Mouse (Mus musculus) left cerebral cortex, adult 11 months (tissue): ENCODE measurements at regions not wholly inside any gene's neighbourhood (a gene's known extent, or its start where the extent isn't known, plus 50 kb on each side); places are given as distances from the start of the nearest gene placed in this dataset.
A peak's percentile ranks its signal among the peaks of the same experiment; 100 is the strongest.

Source experiments
- DNase-seq: peaks from one replicate; pipeline ENCODE4 v3.0.0; 2022; ENCODE audit warnings: low spot score

GRCm38 (mm10) chr12:67929842-67930241 lies 707.5 kb upstream of the Mdga2 start:
- no peak for DNase-seq

GRCm38 (mm10) chr12:67914603-67915002 lies 692.3 kb upstream of the Mdga2 start:
- no peak for DNase-seq

- DNase-seq = no peak
Measured at GRCm38 (mm10) chr12:67887296-67887695, 664.9 kb upstream of the Mdga2 start.

- peak; percentile 1 for DNase-seq
Measured at GRCm38 (mm10) chr12:67862615-67863014, 640.3 kb upstream of the Mdga2 start.

- no peak for DNase-seq
Measured at GRCm38 (mm10) chr12:67860713-67861112, 638.4 kb upstream of the Mdga2 start.

DNA sequence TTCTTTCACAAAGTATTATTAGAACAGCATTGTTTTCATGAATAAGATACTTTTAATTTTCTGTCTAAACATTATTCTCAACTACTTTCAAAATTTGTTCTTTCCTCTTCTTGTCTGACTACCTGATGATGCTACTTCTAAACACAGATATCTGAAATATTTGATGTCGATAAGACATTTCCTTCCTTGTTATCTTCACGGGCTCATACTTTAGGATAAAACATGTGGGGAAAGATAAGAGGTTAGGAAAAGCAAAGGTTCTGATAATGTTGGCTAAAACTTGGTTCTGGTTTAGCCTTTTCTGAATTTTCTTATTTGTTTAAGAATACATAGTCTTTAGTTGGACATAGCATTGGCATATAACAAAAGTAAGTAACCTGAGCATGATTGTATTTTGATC lies 630.3 kb upstream of the Mdga2 start:
- no peak for DNase-seq

- no peak for DNase-seq
Measured at GRCm38 (mm10) chr12:67847517-67847916, 625.2 kb upstream of the Mdga2 start.

DNA sequence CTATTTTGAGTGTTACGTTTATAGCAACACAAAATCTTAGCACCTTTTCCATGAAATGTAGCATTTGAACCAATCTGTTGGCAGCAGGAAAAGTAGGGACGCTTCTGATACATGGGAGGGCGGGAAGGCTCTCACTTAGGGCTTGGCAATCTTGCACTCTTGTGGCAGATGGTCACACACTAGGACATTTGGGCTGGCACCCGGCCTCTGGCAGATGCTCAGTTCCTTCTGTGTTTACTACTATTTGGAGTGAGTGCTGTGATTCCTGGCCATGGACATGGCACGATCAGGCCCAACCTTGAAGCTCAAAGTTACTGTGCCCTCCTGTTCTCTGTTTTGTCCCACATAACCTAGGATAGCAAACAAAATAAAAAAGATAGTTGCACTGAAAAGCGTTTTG lies 581.9 kb upstream of the Mdga2 start:
- DNase-seq = no peak

DNA sequence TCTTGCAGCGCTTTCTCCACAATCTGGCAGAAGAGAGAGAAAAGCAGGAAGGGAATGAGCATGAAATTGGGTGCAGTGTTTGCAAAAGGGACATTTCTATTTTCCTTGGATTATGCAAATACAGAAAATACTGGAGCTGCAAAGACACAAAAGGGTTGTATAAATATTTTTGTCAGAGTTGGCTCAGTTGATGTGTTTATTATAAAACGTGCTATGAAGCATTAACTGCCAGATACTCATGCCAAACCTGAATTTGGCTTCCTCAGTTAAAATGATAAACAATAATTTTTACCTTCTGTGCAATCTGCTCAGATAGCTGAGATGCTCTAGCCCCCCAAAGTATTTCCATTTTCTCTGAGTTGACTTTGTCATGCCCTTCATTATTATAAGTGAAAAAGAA lies 577.4 kb upstream of the Mdga2 start:
- no peak for DNase-seq
